Mouse (Mus musculus): Measurements from ENCODE around the gene Fktn. TPM values are rescaled to one million over a fixed set of nuclear protein-coding genes. Genes with fewer than 3 reads are reported as not detected.
"Not testable (repeated sequence)": the region's sequence is repeated elsewhere in the genome, so short reads cannot be mapped to it uniquely, and the experiment has no call there.

Gene Fktn
- total and polyA plus RNA-seq, 2 experiments from 2014 or later: 14.5 to 19.0 TPM

GRCm38 (mm10) chr4:53710555-53711328, 3.1 kb upstream of the Fktn start:
- H3K4me1 ChIP-seq (ENCODE audit: insufficient read depth, low read length): no peaks in the 10 kb centered on the region
- H3K27me3 ChIP-seq (ENCODE audit: insufficient read depth, low read length): no peaks in the 10 kb centered on the region
- no peaks in the 10 kb centered on the region for H3K36me3 ChIP-seq (ENCODE audit: insufficient read depth, low read length)
- no peak for TF ChIP-seq CTCF (IDR thresholded peaks at IDR 0.05)
- ATAC-seq (ENCODE audit: low FRiP score) (no peak), DNase-seq (ENCODE audit: low spot score) (no peak)
- no peaks in the 10 kb centered on the region for H3K9me3 ChIP-seq (ENCODE audit: low read length)
- H3K27ac ChIP-seq (ENCODE audit: low read depth, low read length): no peak overlapping the region
- no peak overlapping the region for H3K4me2 ChIP-seq (ENCODE audit: low read depth, low read length, poor library complexity, severe bottlenecking)
- H3K4me3 ChIP-seq (ENCODE audit: low read depth, low read length): no peak overlapping the region
- 88% methylated on average over 6 of the region's 6 CpGs for WGBS
- no peak overlapping the region for H3K9ac ChIP-seq (replicated peaks; ENCODE audit: low read length, poor library complexity, severe bottlenecking)

DNA sequence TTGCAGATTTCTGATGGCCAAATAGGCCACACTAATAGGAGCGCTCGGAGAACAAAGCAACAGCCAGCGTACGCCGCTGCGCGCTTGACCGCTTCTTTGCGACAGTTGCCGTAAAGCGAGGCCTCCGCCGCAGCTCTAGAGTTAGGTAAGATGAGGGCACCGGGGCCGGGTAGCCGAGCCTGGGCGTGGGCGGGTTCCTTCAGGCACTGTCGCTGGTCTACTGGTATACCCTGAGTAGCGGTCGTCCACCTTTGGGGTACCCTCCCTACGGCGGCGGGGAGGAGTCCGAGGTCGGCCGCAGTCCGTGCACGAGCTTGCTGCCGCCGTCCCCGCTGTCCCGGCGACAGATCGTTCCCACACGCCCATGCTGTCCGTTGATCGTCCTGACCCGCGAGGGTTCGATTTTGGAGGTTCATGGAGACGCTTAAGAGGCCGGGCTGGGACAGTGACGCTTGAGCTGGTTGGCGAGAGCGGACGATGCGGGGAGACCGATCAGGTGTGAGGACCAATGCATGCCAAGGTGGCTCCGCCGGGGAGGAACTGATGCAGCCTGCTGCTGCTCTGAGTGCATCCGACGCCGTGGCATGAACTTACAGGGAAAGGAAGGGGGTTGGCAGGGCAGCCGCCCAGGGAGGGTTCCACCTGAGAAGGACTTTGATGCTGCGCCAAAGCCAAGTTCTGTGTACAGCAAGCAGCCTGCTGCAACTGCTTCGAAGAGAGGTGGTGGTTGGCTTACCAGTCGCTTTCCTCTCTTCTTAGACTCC, 435 bp downstream of the Fktn start:
- peaks cover 2% of the 10 kb centered on the region; the same call in 1 of the 2 replicates for H3K4me1 ChIP-seq (ENCODE audit: insufficient read depth, low read length)
- H3K4me3 ChIP-seq (ENCODE audit: low read depth, low read length): peak overlapping the region; percentile 83
- WGBS: 2% methylated on average over 58 of the region's 58 CpGs

DNA sequence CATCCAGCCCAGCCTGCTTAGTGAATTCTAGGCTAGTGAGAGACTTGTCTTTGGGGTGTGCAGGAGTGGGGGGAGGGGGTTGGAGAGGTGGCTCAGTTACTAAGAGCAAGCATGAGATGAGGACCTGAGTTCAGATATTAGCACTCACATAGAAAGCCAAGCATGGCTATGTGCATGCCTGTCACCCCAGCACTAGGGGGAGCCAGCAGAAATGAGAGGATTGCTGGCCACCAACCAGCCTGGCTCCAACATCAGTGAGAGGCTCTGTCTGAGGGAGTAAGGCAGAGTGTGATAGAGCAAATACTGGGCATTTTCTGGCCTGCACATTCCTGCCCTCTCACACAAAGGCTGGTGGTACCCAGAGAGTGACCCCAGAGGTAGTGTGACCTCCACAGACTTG, 2.2 kb downstream of the Fktn start:
- Histone ChIP-seq H3K27ac (ENCODE audit: low read depth, low read length) (no peak overlapping the region), H3K27me3 (ENCODE audit: insufficient read depth, low read length) (no peaks in the 10 kb centered on the region), H3K4me3 (ENCODE audit: low read depth, low read length) (no peak overlapping the region), H3K9ac (replicated peaks; ENCODE audit: low read length, poor library complexity, severe bottlenecking) (no peak overlapping the region), H3K36me3 (ENCODE audit: insufficient read depth, low read length) (no peaks in the 10 kb centered on the region; the same call in 1 of the 2 replicates), H3K4me1 (ENCODE audit: insufficient read depth, low read length) (peaks cover 2% of the 10 kb centered on the region; the same call in 1 of the 2 replicates), H3K4me2 (ENCODE audit: low read depth, low read length, poor library complexity, severe bottlenecking) (no peak overlapping the region), H3K9me3 (ENCODE audit: low read length) (no peaks in the 10 kb centered on the region)
- DNase-seq (ENCODE audit: low spot score): no peak
- TF ChIP-seq CTCF (IDR thresholded peaks at IDR 0.05): peak; percentile 46
- ATAC-seq (ENCODE audit: low FRiP score): no peak

More for the DNA sequence above, 435 bp downstream of the Fktn start:
- Histone ChIP-seq H3K36me3 (ENCODE audit: insufficient read depth, low read length) (no peaks in the 10 kb centered on the region; the same call in 1 of the 2 replicates), H3K9me3 (ENCODE audit: low read length) (no peaks in the 10 kb centered on the region), H3K9ac (replicated peaks; ENCODE audit: low read length, poor library complexity, severe bottlenecking) (peak overlapping the region; percentile 91), H3K4me2 (ENCODE audit: low read depth, low read length, poor library complexity, severe bottlenecking) (peak overlapping the region; percentile 76), H3K27ac (ENCODE audit: low read depth, low read length) (peak overlapping the region; percentile 92), H3K27me3 (ENCODE audit: insufficient read depth, low read length) (no peaks in the 10 kb centered on the region)
- TF ChIP-seq CTCF (IDR thresholded peaks at IDR 0.05): no peak
- ATAC-seq (ENCODE audit: low FRiP score): peak; percentile 95
- peak; percentile 96 for DNase-seq (ENCODE audit: low spot score)

- ATAC-seq (ENCODE audit: low FRiP score) (no peak), DNase-seq (ENCODE audit: low spot score) (no peak)
- no peak for TF ChIP-seq CTCF (IDR thresholded peaks at IDR 0.05)
- 89% methylated on average over 4 of the region's 4 CpGs for WGBS
- Histone ChIP-seq H3K4me3 (ENCODE audit: low read depth, low read length) (no peak overlapping the region), H3K27ac (ENCODE audit: low read depth, low read length) (no peak overlapping the region), H3K27me3 (ENCODE audit: insufficient read depth, low read length) (no peaks in the 10 kb centered on the region), H3K4me1 (ENCODE audit: insufficient read depth, low read length) (peaks cover 2% of the 10 kb centered on the region; the same call in 1 of the 2 replicates), H3K4me2 (ENCODE audit: low read depth, low read length, poor library complexity, severe bottlenecking) (no peak overlapping the region), H3K36me3 (ENCODE audit: insufficient read depth, low read length) (no peaks in the 10 kb centered on the region; the same call in 1 of the 2 replicates), H3K9me3 (ENCODE audit: low read length) (no peaks in the 10 kb centered on the region), H3K9ac (replicated peaks; ENCODE audit: low read length, poor library complexity, severe bottlenecking) (no peak overlapping the region)
These were observed 3.7 kb downstream of the Fktn start for GRCm38 (mm10) chr4:53717546-53717945.

GRCm38 (mm10) chr4:53718261-53718660, 4.5 kb downstream of the Fktn start:
- Histone ChIP-seq H3K9me3 (ENCODE audit: low read length) (no peaks in the 10 kb centered on the region), H3K9ac (replicated peaks; ENCODE audit: low read length, poor library complexity, severe bottlenecking) (no peak overlapping the region), H3K4me2 (ENCODE audit: low read depth, low read length, poor library complexity, severe bottlenecking) (no peak overlapping the region), H3K36me3 (ENCODE audit: insufficient read depth, low read length) (no peaks in the 10 kb centered on the region; the same call in 1 of the 2 replicates), H3K27me3 (ENCODE audit: insufficient read depth, low read length) (no peaks in the 10 kb centered on the region), H3K4me3 (ENCODE audit: low read depth, low read length) (no peak overlapping the region), H3K27ac (ENCODE audit: low read depth, low read length) (no peak overlapping the region), H3K4me1 (ENCODE audit: insufficient read depth, low read length) (peaks cover 2% of the 10 kb centered on the region; the same call in 1 of the 2 replicates)
- no peak for DNase-seq (ENCODE audit: low spot score)
- no peak for TF ChIP-seq CTCF (IDR thresholded peaks at IDR 0.05)
- 89% methylated on average over 5 of the region's 5 CpGs for WGBS
- no peak for ATAC-seq (ENCODE audit: low FRiP score)

- Histone ChIP-seq H3K4me1 (ENCODE audit: insufficient read depth, low read length) (no peaks in the 10 kb centered on the region), H3K9me3 (ENCODE audit: low read length) (no peaks in the 10 kb centered on the region), H3K9ac (replicated peaks; ENCODE audit: low read length, poor library complexity, severe bottlenecking) (no peak overlapping the region), H3K4me2 (ENCODE audit: low read depth, low read length, poor library complexity, severe bottlenecking) (no peak overlapping the region), H3K4me3 (ENCODE audit: low read depth, low read length) (no peak overlapping the region), H3K27ac (ENCODE audit: low read depth, low read length) (no peak overlapping the region), H3K27me3 (ENCODE audit: insufficient read depth, low read length) (no peaks in the 10 kb centered on the region), H3K36me3 (ENCODE audit: insufficient read depth, low read length) (peaks cover 2% of the 10 kb centered on the region; the same call in 1 of the 2 replicates)
- TF ChIP-seq CTCF (IDR thresholded peaks at IDR 0.05): no peak
- 83% methylated on average over 4 of the region's 4 CpGs for WGBS
- ATAC-seq (ENCODE audit: low FRiP score): no peak
- DNase-seq (ENCODE audit: low spot score): no peak
These were observed 8.7 kb downstream of the Fktn start for GRCm38 (mm10) chr4:53722506-53722905.

- WGBS: 96% methylated on average over 2 of the region's 2 CpGs
- H3K4me1 ChIP-seq (ENCODE audit: insufficient read depth, low read length); H3K27ac ChIP-seq (ENCODE audit: low read depth, low read length); ATAC-seq (ENCODE audit: low FRiP score); DNase-seq (ENCODE audit: low spot score); H3K27me3 ChIP-seq (ENCODE audit: insufficient read depth, low read length); H3K9ac ChIP-seq (replicated peaks; ENCODE audit: low read length, poor library complexity, severe bottlenecking); H3K4me3 ChIP-seq (ENCODE audit: low read depth, low read length); H3K4me2 ChIP-seq (ENCODE audit: low read depth, low read length, poor library complexity, severe bottlenecking); H3K9me3 ChIP-seq (ENCODE audit: low read length): not testable (repeated sequence)
- H3K36me3 ChIP-seq (ENCODE audit: insufficient read depth, low read length): peaks cover 11% of the 10 kb centered on the region; the same call in 1 of the 2 replicates
These were observed 12.3 kb downstream of the Fktn start for GRCm38 (mm10) chr4:53726100-53726499.

Data from midbrain, postnatal 0 days (tissue).